Mouse (Mus musculus) liver, embryonic 14.5 days (tissue): ENCODE data around the gene Fiz1. TPM values are rescaled to one million over a fixed set of nuclear protein-coding genes. Genes with fewer than 3 reads are reported as not detected.

Source experiments
- ATAC-seq: fragments of 200-750 bp; cut with Nextera tagmentation; 2 replicates; pipeline ENCODE4 v1.8.0; 2017; ENCODE audit warnings: moderate number of reproducible peaks, mild to moderate bottlenecking, moderate library complexity; ENCODE audit not compliant: insufficient read depth
- DNase-seq, 3 experiments: peaks; one replicate each; pipeline ENCODE4 v3.0.0-alpha.2; 2012 to 2013; ENCODE audit warnings: low read depth in 3 of 3, low spot score in 3 of 3
- H3K27ac ChIP-seq: fragments of 300-500 bp; sonication (generic); 2 replicates; pipeline ENCODE4 v1.5.1; 2014; ENCODE audit warnings: moderate library complexity, mild to moderate bottlenecking, control low read depth, inconsistent platforms
- H3K27me3 ChIP-seq: fragments of 300-500 bp; sonication (generic); 2 replicates; pipeline ENCODE4 v1.6.1; 2014; ENCODE audit warnings: mild to moderate bottlenecking, low read length, moderate library complexity; ENCODE audit not compliant: control insufficient read depth, insufficient read depth
- H3K36me3 ChIP-seq: fragments of 300-500 bp; sonication (generic); replicated peaks from 2 replicates; pipeline ENCODE4 v1.6.1; 2014; ENCODE audit warnings: low read depth; ENCODE audit not compliant: control insufficient read depth, insufficient read depth
- H3K4me1 ChIP-seq, 2 experiments: fragments of 200-500 bp in 1 of 2; fragments of 300-500 bp in 1 of 2; sonication (generic) in 1 of 2; replicated peaks; 2 replicates each; pipeline ENCODE4 v1.6.1; 2012 to 2014; ENCODE audit warnings: antibody characterized with exemption in 1 of 2, inconsistent platforms in 1 of 2, low read length in 1 of 2; ENCODE audit not compliant: control insufficient read depth in 2 of 2, insufficient read depth in 2 of 2
- H3K4me2 ChIP-seq: fragments of 300-500 bp; sonication (generic); 2 replicates; pipeline ENCODE4 v1.6.1; 2014; ENCODE audit warnings: low read depth, mild to moderate bottlenecking, control low read depth, moderate library complexity
- H3K4me3 ChIP-seq, 2 experiments: fragments of 200-500 bp in 1 of 2; fragments of 300-500 bp in 1 of 2; sonication (generic) in 1 of 2; 2 replicates each; pipeline ENCODE4 v1.5.1; 2012 to 2014; ENCODE audit warnings: low read depth in 2 of 2, low read length in 2 of 2, mild to moderate bottlenecking in 2 of 2, control low read depth in 1 of 2, inconsistent platforms in 1 of 2, moderate library complexity in 1 of 2; ENCODE audit not compliant: insufficient read depth in 1 of 2
- H3K9ac ChIP-seq: fragments of 300-500 bp; sonication (generic); replicated peaks from 2 replicates; pipeline ENCODE4 v1.6.1; 2014; ENCODE audit warnings: mild to moderate bottlenecking, control low read depth, moderate library complexity
- H3K9me3 ChIP-seq: fragments of 300-500 bp; sonication (generic); 2 replicates; pipeline ENCODE4 v1.6.1; 2016; ENCODE audit warnings: low read length, mixed read lengths; ENCODE audit not compliant: control insufficient read depth
- CTCF ChIP-seq: IDR thresholded peaks from 2 replicates; pipeline ENCODE4 v1.5.1; 2016; ENCODE audit warnings: antibody characterized with exemption, low read depth, control low read depth
- EP300 ChIP-seq: IDR thresholded peaks from 2 replicates; pipeline ENCODE4 v1.6.1; 2016; ENCODE audit warnings: antibody characterized with exemption, low read depth
- WGBS: fragments of 180-500 bp; shearing (Covaris S2); extraction: QIAGEN DNeasy Blood & Tissue Kit; methylation state at CpG from one replicate; pipeline ENCODE4 v1.1.7; 2014; ENCODE audit not compliant: insufficient replicate concordance; 5-methylcytosine and 5-hydroxymethylcytosine counted together
- polyA plus RNA-seq, 2 experiments: library from polyadenylated mRNA; depleted of rRNA in 1 of 2; stranded (reverse) in 1 of 2; unstranded in 1 of 2; fragments of >200 nt; fragmentation: Nextera tagmentation in 1 of 2; extraction: Ambion mirVana in 1 of 2; gene quantifications; 2 replicates each; pipeline versions ENCODE4 v1.2.1 to v1.2.3; 2012 to 2014

The Fiz1 gene
- polyA plus RNA-seq, 2 experiments = 10.7 to 12.1 TPM

DNA sequence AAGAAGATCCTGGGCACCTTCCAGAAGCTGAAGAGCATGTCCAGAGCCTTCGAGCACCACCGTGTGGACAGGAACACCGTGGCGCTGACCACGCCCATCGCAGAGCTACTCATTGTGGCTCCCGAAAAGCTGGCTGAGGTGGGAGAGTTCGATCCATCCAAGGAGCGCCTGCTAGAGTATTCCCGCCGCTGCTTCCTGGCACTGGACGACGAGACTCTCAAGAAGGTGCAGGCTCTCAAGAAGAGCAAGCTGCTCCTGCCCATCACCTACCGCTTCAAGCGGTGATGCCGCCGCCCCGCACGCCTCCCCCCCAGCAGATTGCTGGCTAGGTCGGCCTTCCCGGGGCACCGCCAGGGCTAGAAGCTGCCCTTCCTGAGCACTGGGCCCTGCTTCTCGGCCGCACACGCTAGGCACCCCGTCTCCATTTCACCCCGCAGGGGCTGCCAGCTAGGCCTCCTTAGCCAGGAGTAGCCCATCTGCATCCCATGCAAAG is 45.8 kb upstream of the Fiz1 start:
- ATAC-seq (no peak), DNase-seq (peak; percentile 65 to 68 (median 68))
- WGBS = 3% methylated on average over 27 of the region's 27 CpGs
- H3K4me1 ChIP-seq = peaks cover 9 to 14% of the 10 kb centered on the region in 2 experiments
- H3K4me3 ChIP-seq = peak overlapping the region; percentile 96 to 97
- H3K27me3 ChIP-seq = peaks cover 35% of the 10 kb centered on the region
- H3K27ac ChIP-seq = peak overlapping the region; percentile 93
- TF ChIP-seq EP300 (no peak), CTCF (peak; percentile 94)
- peak overlapping the region; percentile 100 for H3K4me2 ChIP-seq
- peak overlapping the region; percentile 97 for H3K9ac ChIP-seq
- H3K9me3 ChIP-seq = no peaks in the 10 kb centered on the region
- H3K36me3 ChIP-seq = no peaks in the 10 kb centered on the region; the same call in 1 of the 2 replicates

DNA sequence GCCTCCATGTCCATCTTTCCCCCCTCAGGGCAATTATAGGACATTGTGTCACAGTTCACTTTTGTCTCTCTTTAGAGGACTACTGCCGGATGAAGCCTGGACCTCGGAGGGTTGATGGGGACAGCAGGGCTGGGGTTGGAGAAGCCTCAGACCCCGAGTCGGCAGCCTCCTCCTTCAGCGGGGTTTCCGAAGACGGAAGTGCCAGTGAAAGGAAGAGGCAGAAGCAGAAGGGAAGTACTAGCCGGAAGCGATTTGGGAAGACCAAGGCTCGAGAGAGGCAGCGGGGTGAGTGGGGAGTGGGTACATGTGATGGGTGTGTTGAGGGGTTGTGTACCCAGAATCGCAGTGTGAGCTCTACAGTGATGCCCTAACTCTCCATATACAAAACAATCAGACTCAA is 44.9 kb upstream of the Fiz1 start:
- H3K9me3 ChIP-seq = no peaks in the 10 kb centered on the region
- ATAC-seq (no peak), DNase-seq (no peak)
- H3K27me3 ChIP-seq = peaks cover 44% of the 10 kb centered on the region
- 76% methylated on average over 12 of the region's 12 CpGs for WGBS
- H3K4me1 ChIP-seq = peaks cover 5 to 14% of the 10 kb centered on the region in 2 experiments
- no peak overlapping the region for H3K27ac ChIP-seq
- H3K4me3 ChIP-seq = no peak overlapping the region
- no peaks in the 10 kb centered on the region; the same call in 1 of the 2 replicates for H3K36me3 ChIP-seq
- TF ChIP-seq EP300 (no peak), CTCF (no peak)
- no peak overlapping the region for H3K9ac ChIP-seq
- peak overlapping the region; percentile 100; the same call in 1 of the 2 replicates for H3K4me2 ChIP-seq

- Histone ChIP-seq H3K9ac (no peak overlapping the region), H3K4me3 (no peak overlapping the region), H3K27me3 (peaks cover 52% of the 10 kb centered on the region), H3K36me3 (no peaks in the 10 kb centered on the region; the same call in 1 of the 2 replicates), H3K27ac (no peak overlapping the region), H3K9me3 (no peaks in the 10 kb centered on the region), H3K4me2 (no peak overlapping the region), H3K4me1 (peaks cover 0 to 7% of the 10 kb centered on the region in 2 experiments; a peak in 3 of 4 replicates)
- DNase-seq (no peak), ATAC-seq (no peak)
- 67% methylated on average over 1 of the region's 1 CpGs for WGBS
- TF ChIP-seq EP300 (no peak), CTCF (no peak)
These were observed 44.1 kb upstream of the Fiz1 start for GRCm38 (mm10) chr7:5058631-5059030.

GRCm38 (mm10) chr7:5057804-5058203 is 43.3 kb upstream of the Fiz1 start:
- TF ChIP-seq EP300 (no peak), CTCF (peak; percentile 66)
- 19% methylated on average over 11 of the region's 11 CpGs for WGBS
- H3K36me3 ChIP-seq = no peaks in the 10 kb centered on the region
- ATAC-seq (no peak), DNase-seq (no peak)
- no peak overlapping the region for H3K9ac ChIP-seq
- no peaks in the 10 kb centered on the region for H3K9me3 ChIP-seq
- peaks cover 60% of the 10 kb centered on the region for H3K27me3 ChIP-seq
- peaks cover 0 to 2% of the 10 kb centered on the region in 2 experiments; a peak in 2 of 4 replicates for H3K4me1 ChIP-seq
- H3K4me3 ChIP-seq = no peak overlapping the region
- no peak overlapping the region for H3K27ac ChIP-seq
- H3K4me2 ChIP-seq = no peak overlapping the region

DNA sequence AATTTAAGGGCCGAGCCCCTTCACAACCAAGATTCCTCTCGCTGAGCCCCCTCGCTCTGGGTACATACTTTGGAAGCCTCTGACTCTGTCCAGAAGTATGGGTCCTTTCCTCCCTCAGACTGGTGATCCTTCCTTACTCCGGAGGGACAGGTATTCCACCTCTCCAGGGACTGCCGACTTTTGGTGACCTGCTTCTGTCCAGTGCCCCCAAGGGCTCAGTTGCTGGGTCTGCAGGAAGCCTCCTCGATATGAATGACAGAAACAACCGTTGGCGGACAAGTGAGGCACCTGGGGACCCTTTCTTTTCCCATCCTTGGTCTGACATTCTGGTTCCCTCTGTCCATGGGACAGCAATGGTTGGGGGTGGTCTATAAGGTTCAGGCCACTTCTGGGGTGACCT is 42.9 kb upstream of the Fiz1 start:
- no peak overlapping the region for H3K27ac ChIP-seq
- WGBS = 30% methylated on average over 8 of the region's 8 CpGs
- H3K4me2 ChIP-seq = no peak overlapping the region
- H3K27me3 ChIP-seq = peaks cover 64% of the 10 kb centered on the region
- H3K9ac ChIP-seq = no peak overlapping the region
- no peak overlapping the region for H3K4me3 ChIP-seq
- H3K36me3 ChIP-seq = no peaks in the 10 kb centered on the region
- no peak for TF ChIP-seq CTCF
- TF ChIP-seq EP300 = no peak
- ATAC-seq = no peak
- H3K9me3 ChIP-seq = no peaks in the 10 kb centered on the region
- DNase-seq = no peak
- H3K4me1 ChIP-seq = peaks cover 0 to 2% of the 10 kb centered on the region in 2 experiments; a peak in 2 of 4 replicates
